Mouse (Mus musculus) thymus, adult 2 months (tissue): ENCODE measurements around the gene Fam151a.

ENCODE experiments used
- CTCF ChIP-seq: fragments of 200-500 bp; IDR thresholded peaks from 2 replicates; pipeline ENCODE4 v1.5.1; 2012; ENCODE audit warnings: mild to moderate bottlenecking, control low read depth, low read length, moderate library complexity, borderline replicate concordance; ENCODE audit not compliant: control insufficient read depth, poor library complexity, insufficient read depth; ENCODE audit errors: extremely low read depth
- POLR2A ChIP-seq: fragments of 200-500 bp; IDR thresholded peaks from 2 replicates; pipeline ENCODE4 v1.6.1; 2012; ENCODE audit warnings: mild to moderate bottlenecking, low read length, control low read depth, moderate library complexity; ENCODE audit not compliant: control insufficient read depth, poor library complexity, insufficient read depth; ENCODE audit errors: extremely low read depth

- TF ChIP-seq CTCF (no peak), POLR2A (no peak)
Observed at GRCm38 (mm10) chr4:106788627-106789026, 54.9 kb downstream of the Fam151a start.
